Mouse (Mus musculus) left cerebral cortex, postnatal 36 days (tissue): ENCODE measurements around the gene Trim62. TPM values are rescaled to one million over a fixed set of nuclear protein-coding genes. Genes with fewer than 3 reads are reported as not detected.

Source experiments
- DNase-seq, 2 experiments: peaks; one replicate each; pipeline ENCODE4 v3.0.0; 2021 to 2022; ENCODE audit warnings: low spot score in 2 of 2, mixed read lengths in 1 of 2
- intact Hi-C: fragments of 180-260 bp; cut with DNase I; formaldehyde crosslinking; loops from one replicate; pipeline ENCODE4 v1.15.1; 2025
- total RNA-seq, 2 experiments: library from RNA; stranded (reverse); gene quantifications; 2 replicates each; pipeline ENCODE4 v1.2.3; 2021

Gene Trim62
- total RNA-seq, 2 experiments from 2014 or later = 17.6 to 18.9 TPM

DNA sequence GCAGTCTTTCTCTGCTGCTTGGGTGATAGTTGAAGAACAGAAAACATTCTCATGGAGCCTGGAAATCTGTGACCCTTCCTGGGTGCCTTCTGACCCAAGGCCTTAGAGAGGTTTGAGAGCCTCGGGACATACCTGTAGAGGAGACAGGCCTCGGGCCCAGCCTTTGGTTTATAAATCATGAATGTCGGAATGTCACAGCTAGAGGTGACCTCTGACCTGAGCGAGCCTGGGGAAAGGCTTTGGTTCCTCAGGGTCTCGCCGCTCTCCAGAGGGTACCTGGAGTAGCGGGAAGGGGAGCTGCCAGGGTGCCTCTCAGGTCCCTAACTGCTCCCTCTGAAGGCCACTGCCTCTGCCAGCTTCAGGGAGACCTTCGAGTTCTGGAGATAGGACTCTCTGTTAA is 21.9 kb downstream of the Trim62 start:
- no peak for DNase-seq
- intact Hi-C loops = loop anchor here (5.0 kb wide), 1 partner anchor 177 kb away; no protein-coding TSS in a partner anchor

DNA sequence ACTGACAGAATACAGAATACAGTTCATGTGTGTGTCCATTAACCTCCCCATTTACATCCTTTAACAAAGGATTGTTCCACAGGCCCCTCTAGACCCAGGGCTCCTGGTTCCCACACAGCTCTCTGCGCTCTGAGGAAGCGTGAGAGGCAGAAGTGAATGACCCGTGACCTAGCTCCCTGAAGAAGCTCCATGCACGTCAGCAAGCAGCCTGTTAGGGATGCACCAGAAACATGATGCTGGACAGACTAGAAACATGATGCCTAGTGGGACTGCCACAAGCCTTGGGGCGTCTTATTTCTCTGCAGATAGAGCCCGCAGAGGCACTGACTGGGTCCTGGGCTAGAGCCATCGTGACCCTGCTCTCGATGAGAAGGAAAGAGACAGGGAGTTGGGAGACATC is 23.4 kb downstream of the Trim62 start:
- intact Hi-C loops = loop anchor here (5.0 kb wide), 1 partner anchor 176 kb away; no protein-coding TSS in a partner anchor
- no peak for DNase-seq

- DNase-seq = no peak
- intact Hi-C loops = loop anchor here (5.0 kb wide), 1 partner anchor 175 kb away; no protein-coding TSS in a partner anchor
Observed at GRCm38 (mm10) chr4:128907238-128907968, 24.0 kb downstream of the Trim62 start.

GRCm38 (mm10) chr4:128908586-128909377 is 25.4 kb downstream of the Trim62 start:
- DNase-seq = peak; percentile 15 to 37
- intact Hi-C loops = loop anchor here (5.0 kb wide), 1 partner anchor 174 kb away; no protein-coding TSS in a partner anchor

- intact Hi-C loops = loop anchor here (5.0 kb wide), 1 partner anchor 173 kb away; no protein-coding TSS in a partner anchor
- no peak for DNase-seq
Observed at GRCm38 (mm10) chr4:128909378-128909831, 26.0 kb downstream of the Trim62 start.

GRCm38 (mm10) chr4:128910276-128911063 is 27.1 kb downstream of the Trim62 start:
- no peak for DNase-seq
- intact Hi-C loops = no loop called here

GRCm38 (mm10) chr4:128912085-128912484 is 28.7 kb downstream of the Trim62 start:
- no peak for DNase-seq
- intact Hi-C loops = no loop called here

- DNase-seq = no peak
- intact Hi-C loops = no loop called here
Observed at GRCm38 (mm10) chr4:128913794-128914193, 30.4 kb downstream of the Trim62 start.

DNA sequence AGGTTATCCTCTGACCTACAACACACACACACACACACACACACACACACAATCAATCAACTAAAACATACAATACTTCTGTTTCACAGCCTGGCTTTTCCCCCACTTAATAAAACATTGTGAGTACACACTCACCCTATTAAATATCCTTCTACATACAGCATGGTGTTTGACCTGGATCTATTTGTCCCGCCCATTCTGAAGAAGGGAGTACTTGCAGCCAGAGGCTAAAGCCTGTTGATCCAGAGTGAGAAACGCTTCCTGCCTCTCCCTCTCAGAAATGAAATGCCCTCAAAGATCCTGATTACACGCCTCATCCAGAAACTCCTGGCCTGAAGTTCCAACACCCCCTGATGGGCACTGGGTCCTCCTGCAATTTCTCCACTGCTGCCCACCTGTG is 33.7 kb downstream of the Trim62 start:
- intact Hi-C loops = no loop called here
- no peak for DNase-seq

DNA sequence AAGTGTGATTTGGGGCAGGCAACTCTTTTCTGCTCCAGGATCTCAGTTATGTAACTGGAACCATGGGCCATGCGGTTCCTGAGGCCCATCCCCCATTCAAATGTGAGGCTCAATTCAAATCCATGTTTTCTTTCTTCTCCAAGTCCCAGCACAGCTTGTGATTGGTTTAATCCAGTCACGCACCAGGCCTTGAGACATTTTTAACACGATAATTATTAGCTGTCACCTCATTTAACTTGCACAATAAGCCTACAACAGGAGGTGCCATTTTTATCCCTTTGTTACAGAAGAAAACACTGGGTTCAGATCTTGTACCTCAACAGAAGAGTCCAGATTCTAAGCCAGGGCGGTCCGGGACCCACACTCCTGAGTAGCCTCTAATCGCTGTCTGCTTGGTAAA is 34.4 kb downstream of the Trim62 start:
- intact Hi-C loops = no loop called here
- DNase-seq = no peak

GRCm38 (mm10) chr4:128918187-128918586 is 34.8 kb downstream of the Trim62 start:
- DNase-seq = no peak
- intact Hi-C loops = no loop called here

- intact Hi-C loops = no loop called here
- DNase-seq = no peak
Observed at GRCm38 (mm10) chr4:128919106-128919505, 35.7 kb downstream of the Trim62 start.

- intact Hi-C loops = no loop called here
- no peak for DNase-seq
Observed at GRCm38 (mm10) chr4:128923603-128924002, 40.2 kb downstream of the Trim62 start.

GRCm38 (mm10) chr4:128924841-128925606 is 41.6 kb downstream of the Trim62 start:
- peak; percentile 84 to 86 for DNase-seq
- intact Hi-C loops = no loop called here

GRCm38 (mm10) chr4:128932783-128933182 is 49.4 kb downstream of the Trim62 start:
- intact Hi-C loops = no loop called here
- DNase-seq = no peak

- intact Hi-C loops = no loop called here
- no peak for DNase-seq
Observed at GRCm38 (mm10) chr4:128935595-128935994, 52.2 kb downstream of the Trim62 start.

GRCm38 (mm10) chr4:128942346-128942745 is 59.0 kb downstream of the Trim62 start:
- DNase-seq = no peak
- intact Hi-C loops = no loop called here

DNA sequence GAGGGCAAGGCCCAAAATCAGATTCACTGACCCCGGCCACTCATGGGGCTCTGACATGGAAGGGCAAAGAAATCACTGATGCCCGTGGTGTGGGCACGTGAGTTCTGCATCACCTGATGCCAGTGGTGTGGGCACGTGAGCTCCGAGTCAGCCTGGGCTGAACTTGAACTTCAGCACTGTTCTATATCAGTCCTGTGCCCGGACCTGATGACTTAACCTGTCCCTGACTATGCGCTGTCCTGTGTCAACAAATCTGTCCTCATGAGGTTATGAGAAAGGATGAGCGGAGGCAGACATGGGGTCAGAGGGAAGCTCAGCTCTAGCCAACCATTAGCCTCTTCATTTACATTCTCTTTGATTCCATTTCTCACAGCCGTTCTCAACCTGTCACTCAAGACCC is 63.4 kb downstream of the Trim62 start:
- no peak for DNase-seq
- intact Hi-C loops = no loop called here

GRCm38 (mm10) chr4:128947326-128947933 is 64.0 kb downstream of the Trim62 start:
- DNase-seq = no peak
- intact Hi-C loops = no loop called here
